Mouse (Mus musculus): ENCODE measurements around the gene Txnip. TPM values are rescaled to one million over a fixed set of nuclear protein-coding genes. Genes with fewer than 3 reads are reported as not detected.
"Not testable (repeated sequence)": the region's sequence is repeated elsewhere in the genome, so short reads cannot be mapped to it uniquely, and the experiment has no call there.

The Txnip gene
- polyA plus RNA-seq, 1 experiment from 2014 or later, result 502 TPM

DNA sequence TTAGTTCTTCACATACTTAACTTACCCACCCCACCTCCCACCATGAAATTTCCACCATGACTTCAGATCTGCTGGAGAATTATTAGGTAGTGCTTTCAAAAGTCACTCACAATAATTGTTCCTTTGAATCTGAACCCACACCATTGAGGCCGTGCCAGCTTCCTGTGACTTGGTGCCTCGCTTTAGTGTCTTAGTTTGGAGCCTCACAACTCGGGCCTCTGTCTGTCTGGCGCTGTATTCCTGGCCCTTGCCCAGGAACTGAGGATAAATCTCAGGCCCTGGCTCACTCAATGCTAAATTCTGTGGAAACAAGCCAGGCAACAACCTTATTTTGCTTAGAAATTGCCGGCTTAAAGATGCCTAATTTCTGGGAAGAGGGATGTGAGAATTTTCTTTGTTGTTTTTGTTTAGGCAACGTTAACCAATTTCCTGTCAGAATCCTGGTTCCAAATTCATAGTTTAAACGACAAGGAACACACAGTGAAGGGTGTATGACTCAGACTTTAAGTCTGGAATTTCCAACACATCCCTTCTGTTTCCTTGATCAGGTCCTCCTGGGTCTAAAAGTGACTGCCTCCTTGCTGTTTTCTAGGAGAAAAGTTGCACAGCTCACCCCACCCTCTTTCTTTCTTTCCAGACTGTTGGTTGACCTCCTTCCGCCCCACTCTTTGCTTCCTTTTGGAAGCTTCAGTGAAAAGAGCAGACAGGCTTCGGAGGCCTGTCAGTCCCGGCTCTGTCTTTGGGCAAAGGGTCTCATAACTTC, 44.4 kb downstream of the Txnip start:
- Histone ChIP-seq H3K36me3 (ENCODE audit: insufficient read depth, low read length) (no peaks in the 10 kb centered on the region), H3K4me1 (ENCODE audit: insufficient read depth, low read depth, low read length) (peaks cover 7% of the 10 kb centered on the region; the same call in 1 of the 2 replicates), H3K9me3 (ENCODE audit: low read length) (no peaks in the 10 kb centered on the region), H3K9ac (replicated peaks; ENCODE audit: low read depth) (peak overlapping the region; percentile 35; the same call in 1 of the 2 replicates), H3K27ac (ENCODE audit: low read length) (peak overlapping the region; percentile 89), H3K4me3 (ENCODE audit: low read depth, low read length) (peak overlapping the region; percentile 61), H3K27me3 (replicated peaks; ENCODE audit: insufficient read depth, low read length) (no peaks in the 10 kb centered on the region), H3K4me2 (replicated peaks; ENCODE audit: low read depth, low read length) (peak overlapping the region; percentile 70)
- DNase-seq (ENCODE audit: low spot score) (peak; percentile 67), ATAC-seq (no peak)
- 28% methylated on average over 10 of the region's 10 CpGs for WGBS
- TF ChIP-seq EP300 (IDR thresholded peaks at IDR 0.05) (no peak), CTCF (IDR thresholded peaks at IDR 0.05) (no peak)

GRCm38 (mm10) chr3:96602704-96603084, 44.9 kb downstream of the Txnip start:
- no peaks in the 10 kb centered on the region for H3K9me3 ChIP-seq (ENCODE audit: low read length)

DNA sequence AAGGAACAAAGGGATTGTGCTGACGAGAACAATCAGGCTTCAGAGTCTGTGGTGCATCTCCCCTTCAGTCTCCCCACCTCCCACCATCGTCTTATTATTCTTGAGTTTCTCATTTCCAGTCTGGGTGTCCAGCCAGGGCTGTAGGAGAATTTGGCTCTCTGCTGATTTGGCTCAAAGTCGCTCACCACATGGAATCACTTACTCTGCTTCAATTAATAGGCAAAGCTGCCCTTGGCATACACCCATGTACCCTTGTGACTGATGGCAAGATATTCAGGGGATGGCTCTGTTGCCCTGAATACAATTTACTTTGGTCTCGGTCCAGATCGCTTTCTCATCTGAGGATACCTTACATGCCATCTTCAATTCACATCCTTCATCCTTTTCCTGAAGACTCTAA, 45.6 kb downstream of the Txnip start:
- ATAC-seq, result no peak

More at GRCm38 (mm10) chr3:96602704-96603084, 44.9 kb downstream of the Txnip start:
- 17% methylated on average over 5 of the region's 5 CpGs for WGBS
- ATAC-seq (no peak), DNase-seq (ENCODE audit: low spot score) (no peak)
- Histone ChIP-seq H3K4me1 (ENCODE audit: insufficient read depth, low read depth, low read length) (0 out of 2 replicates have a peak, but pooled peaks cover 2% of the 10 kb centered on the region), H3K36me3 (ENCODE audit: insufficient read depth, low read length) (no peaks in the 10 kb centered on the region), H3K9ac (replicated peaks; ENCODE audit: low read depth) (0 out of 2 replicates have a peak overlapping the region, but pooled peaks have one; percentile 34), H3K4me2 (replicated peaks; ENCODE audit: low read depth, low read length) (peak overlapping the region; percentile 70), H3K27ac (ENCODE audit: low read length) (peak overlapping the region; percentile 89), H3K4me3 (ENCODE audit: low read depth, low read length) (peak overlapping the region; percentile 61), H3K27me3 (replicated peaks; ENCODE audit: insufficient read depth, low read length) (no peaks in the 10 kb centered on the region)
- TF ChIP-seq CTCF (IDR thresholded peaks at IDR 0.05) (no peak), EP300 (IDR thresholded peaks at IDR 0.05) (no peak)

DNA sequence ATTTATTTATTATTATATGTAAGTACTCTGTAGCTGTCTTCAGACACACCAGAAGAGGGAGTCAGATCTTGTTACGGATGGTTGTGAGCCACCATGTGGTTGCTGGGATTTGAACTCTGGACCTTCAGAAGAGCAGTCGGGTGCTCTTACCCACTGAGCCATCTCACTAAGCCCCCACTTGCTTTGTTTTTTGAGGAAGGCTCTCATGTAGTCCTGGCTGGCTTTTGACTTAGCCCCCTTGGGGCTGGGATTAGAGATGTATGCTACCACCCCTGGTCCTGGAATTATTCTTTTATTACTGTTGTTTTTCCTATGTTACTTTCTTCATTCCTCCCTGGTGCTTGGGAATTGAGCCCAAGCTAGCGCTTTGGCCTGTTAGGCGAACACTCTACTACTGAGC, 48.2 kb downstream of the Txnip start:
- not testable (repeated sequence) for H3K4me2 ChIP-seq (replicated peaks; ENCODE audit: low read depth, low read length); H3K27ac ChIP-seq (ENCODE audit: low read length); H3K9ac ChIP-seq (replicated peaks; ENCODE audit: low read depth); H3K4me3 ChIP-seq (ENCODE audit: low read depth, low read length); H3K36me3 ChIP-seq (ENCODE audit: insufficient read depth, low read length); H3K9me3 ChIP-seq (ENCODE audit: low read length); H3K4me1 ChIP-seq (ENCODE audit: insufficient read depth, low read depth, low read length); H3K27me3 ChIP-seq (replicated peaks; ENCODE audit: insufficient read depth, low read length); DNase-seq (ENCODE audit: low spot score); ATAC-seq
- 87% methylated on average over 3 of the region's 4 CpGs for WGBS

More for the DNA sequence above, 45.6 kb downstream of the Txnip start:
- Histone ChIP-seq H3K9ac (replicated peaks; ENCODE audit: low read depth) (0 out of 2 replicates have a peak overlapping the region, but pooled peaks have one; percentile 12), H3K9me3 (ENCODE audit: low read length) (no peaks in the 10 kb centered on the region), H3K27ac (ENCODE audit: low read length) (no peak overlapping the region), H3K4me1 (ENCODE audit: insufficient read depth, low read depth, low read length) (no peaks in the 10 kb centered on the region), H3K36me3 (ENCODE audit: insufficient read depth, low read length) (no peaks in the 10 kb centered on the region), H3K4me3 (ENCODE audit: low read depth, low read length) (no peak overlapping the region), H3K4me2 (replicated peaks; ENCODE audit: low read depth, low read length) (no peak overlapping the region), H3K27me3 (replicated peaks; ENCODE audit: insufficient read depth, low read length) (no peaks in the 10 kb centered on the region)
- peak; percentile 13 for DNase-seq (ENCODE audit: low spot score)
- TF ChIP-seq CTCF (IDR thresholded peaks at IDR 0.05) (no peak), EP300 (IDR thresholded peaks at IDR 0.05) (no peak)
- WGBS, result 56% methylated on average over 5 of the region's 5 CpGs

DNA sequence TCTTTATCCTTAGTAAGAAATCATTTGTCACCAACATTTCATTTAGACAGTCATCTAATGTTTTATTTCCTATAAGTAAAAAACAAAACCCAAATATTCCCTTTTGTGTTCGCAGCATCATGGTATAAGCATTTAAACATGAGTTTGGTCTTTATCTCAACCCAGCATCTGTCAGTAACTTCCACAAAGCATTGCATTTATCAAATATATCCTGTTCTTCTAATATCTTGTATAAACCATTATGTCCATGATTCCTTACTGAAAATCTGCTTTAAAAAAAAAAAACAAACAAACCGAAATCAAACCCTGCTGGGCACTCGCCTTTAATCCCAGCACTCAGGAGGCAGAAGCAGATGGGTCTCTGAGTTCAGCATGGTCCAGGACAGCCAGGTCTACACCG, 48.9 kb downstream of the Txnip start:
- H3K4me2 ChIP-seq (replicated peaks; ENCODE audit: low read depth, low read length), result no peak overlapping the region
- no peak overlapping the region for H3K27ac ChIP-seq (ENCODE audit: low read length)
- TF ChIP-seq EP300 (IDR thresholded peaks at IDR 0.05) (no peak), CTCF (IDR thresholded peaks at IDR 0.05) (no peak)
- no peak overlapping the region for H3K9ac ChIP-seq (replicated peaks; ENCODE audit: low read depth)
- no peaks in the 10 kb centered on the region for H3K9me3 ChIP-seq (ENCODE audit: low read length)
- no peaks in the 10 kb centered on the region for H3K27me3 ChIP-seq (replicated peaks; ENCODE audit: insufficient read depth, low read length)
- DNase-seq (ENCODE audit: low spot score), result no peak
- 81% methylated on average over 4 of the region's 4 CpGs for WGBS
- H3K4me3 ChIP-seq (ENCODE audit: low read depth, low read length), result no peak overlapping the region
- H3K4me1 ChIP-seq (ENCODE audit: insufficient read depth, low read depth, low read length), result no peaks in the 10 kb centered on the region
- no peaks in the 10 kb centered on the region for H3K36me3 ChIP-seq (ENCODE audit: insufficient read depth, low read length)
- no peak for ATAC-seq

Other genes with a start within 250 kb of the Txnip start
- 0.12 and 0.19 TPM in 2 replicates for gene BC107364, start 105.7 kb upstream of the Txnip start, polyA plus RNA-seq (2015; fragmentation: Nextera tagmentation; extraction: Ambion mirVana)
- gene Hfe2, start 32.8 kb upstream of the Txnip start, polyA plus RNA-seq (2015; fragmentation: Nextera tagmentation; extraction: Ambion mirVana), result 0.27 and 0.35 TPM in 2 replicates
- 0.73 and 0.78 TPM in 2 replicates for gene Gm16253, start 19.0 kb downstream of the Txnip start, polyA plus RNA-seq (2015; fragmentation: Nextera tagmentation; extraction: Ambion mirVana)
- gene Polr3gl, start 36.2 kb downstream of the Txnip start, polyA plus RNA-seq (2015; fragmentation: Nextera tagmentation; extraction: Ambion mirVana), result 36.7 and 43.2 TPM in 2 replicates
- gene Ankrd34a, start 38.7 kb downstream of the Txnip start, polyA plus RNA-seq (2015; fragmentation: Nextera tagmentation; extraction: Ambion mirVana), result 0.18 and 0.37 TPM in 2 replicates
- gene Lix1l, start 43.2 kb downstream of the Txnip start, polyA plus RNA-seq (2015; fragmentation: Nextera tagmentation; extraction: Ambion mirVana), result 5.4 TPM in 2 replicates
- gene Rbm8a, start 72.0 kb downstream of the Txnip start, polyA plus RNA-seq (2015; fragmentation: Nextera tagmentation; extraction: Ambion mirVana), result 90.3 and 91.4 TPM in 2 replicates
- gene Pex11b, start 77.4 kb downstream of the Txnip start, polyA plus RNA-seq (2015; fragmentation: Nextera tagmentation; extraction: Ambion mirVana), result 49.8 and 56.6 TPM in 2 replicates
- not detected in 2 replicates for gene Gm42957, start 77.5 kb downstream of the Txnip start, polyA plus RNA-seq (2015; fragmentation: Nextera tagmentation; extraction: Ambion mirVana)
- gene Itga10, start 87.6 kb downstream of the Txnip start, polyA plus RNA-seq (2015; fragmentation: Nextera tagmentation; extraction: Ambion mirVana), result 0.31 TPM in 2 replicates
- 0.42 and 0.44 TPM in 2 replicates for gene Ankrd35, start 112.2 kb downstream of the Txnip start, polyA plus RNA-seq (2015; fragmentation: Nextera tagmentation; extraction: Ambion mirVana)
- gene Pias3, start 138.4 kb downstream of the Txnip start, polyA plus RNA-seq (2015; fragmentation: Nextera tagmentation; extraction: Ambion mirVana), result 26.9 and 31.1 TPM in 2 replicates
- gene Nudt17, start 150.6 kb downstream of the Txnip start, polyA plus RNA-seq (2015; fragmentation: Nextera tagmentation; extraction: Ambion mirVana), result 5.3 and 5.8 TPM in 2 replicates
- 17.9 and 19.2 TPM in 2 replicates for gene Polr3c, start 169.7 kb downstream of the Txnip start, polyA plus RNA-seq (2015; fragmentation: Nextera tagmentation; extraction: Ambion mirVana)
- 42.8 and 43.3 TPM in 2 replicates for gene Rnf115, start 169.7 kb downstream of the Txnip start, polyA plus RNA-seq (2015; fragmentation: Nextera tagmentation; extraction: Ambion mirVana)